Mouse (Mus musculus): Measurements from ENCODE around the gene Ppp2r2c.

DNA sequence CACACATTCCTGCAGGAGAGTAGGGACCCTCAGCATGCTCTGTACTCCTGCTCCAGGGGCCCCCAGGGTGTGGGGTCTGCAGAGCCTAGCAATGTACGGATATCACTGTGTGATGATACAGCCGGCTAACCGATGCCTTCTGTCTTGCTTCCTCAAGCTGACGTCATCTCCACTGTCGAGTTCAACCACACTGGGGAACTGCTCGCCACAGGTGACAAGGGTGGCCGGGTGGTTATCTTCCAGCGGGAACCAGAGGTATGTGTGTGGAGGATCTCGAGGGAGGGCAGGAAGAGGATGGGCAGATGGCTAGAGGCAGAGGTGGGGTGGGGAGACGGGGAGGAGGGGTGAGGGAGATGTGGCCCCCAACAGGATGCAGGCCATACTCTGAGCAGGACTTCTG, 54.5 kb downstream of the Ppp2r2c start:
- no peak for TF ChIP-seq CTCF (IDR thresholded peaks at IDR 0.05; ENCODE audit: borderline replicate concordance, insufficient read depth, low read depth, low read length)
- TF ChIP-seq POLR2A (IDR thresholded peaks at IDR 0.05; ENCODE audit: borderline replicate concordance, insufficient read depth, low read length) = no peak
